Mouse (Mus musculus) liver, adult 2 months (tissue): ENCODE data around the gene Zfp760. TPM values are rescaled to one million over a fixed set of nuclear protein-coding genes. Genes with fewer than 3 reads are reported as not detected.
"Not testable (repeated sequence)": the region's sequence is repeated elsewhere in the genome, so short reads cannot be mapped to it uniquely, and the experiment has no call there.

ENCODE experiments used
- DNase-seq: peaks from one replicate; pipeline ENCODE4 v3.0.0-alpha.2; 2011; ENCODE audit warnings: low read depth, low spot score; ENCODE audit errors: extremely low read depth
- H3K27ac ChIP-seq: fragments of 200-500 bp; replicated peaks from 2 replicates; pipeline ENCODE4 v1.5.1; 2012; ENCODE audit warnings: low read depth, mild to moderate bottlenecking, control low read depth, inconsistent platforms, low read length; ENCODE audit not compliant: insufficient read depth
- H3K27me3 ChIP-seq: fragments of 200-500 bp; 2 replicates; pipeline ENCODE4 v1.6.1; 2012; ENCODE audit warnings: mild to moderate bottlenecking, moderate library complexity, low read length, inconsistent platforms; ENCODE audit not compliant: control insufficient read depth, insufficient read depth
- H3K36me3 ChIP-seq: fragments of 200-500 bp; 2 replicates; pipeline ENCODE4 v1.6.1; 2012; ENCODE audit warnings: low read length, inconsistent platforms; ENCODE audit not compliant: control insufficient read depth, insufficient read depth
- H3K4me1 ChIP-seq: fragments of 200-500 bp; 2 replicates; pipeline ENCODE4 v1.6.1; 2011; ENCODE audit warnings: low read length; ENCODE audit not compliant: control insufficient read depth, insufficient read depth
- H3K4me3 ChIP-seq: fragments of 200-500 bp; 2 replicates; pipeline ENCODE4 v1.5.1; 2011; ENCODE audit warnings: low read depth, mild to moderate bottlenecking, control low read depth, low read length, moderate library complexity; ENCODE audit not compliant: insufficient read depth
- H3K79me2 ChIP-seq: fragments of 200-500 bp; 2 replicates; pipeline ENCODE4 v1.6.1; 2012; ENCODE audit warnings: inconsistent platforms, mild to moderate bottlenecking, low read length, moderate library complexity; ENCODE audit not compliant: control insufficient read depth, insufficient read depth
- H3K9ac ChIP-seq: fragments of 200-500 bp; 2 replicates; pipeline ENCODE4 v1.6.1; 2012; ENCODE audit warnings: low read depth, mild to moderate bottlenecking, control low read depth, inconsistent platforms, low read length
- CTCF ChIP-seq: fragments of 200-500 bp; IDR thresholded peaks from 2 replicates; pipeline ENCODE4 v1.5.1; 2011; ENCODE audit warnings: low read depth, low read length, control low read depth
- POLR2A ChIP-seq: fragments of 200-500 bp; IDR thresholded peaks from 2 replicates; pipeline ENCODE4 v1.6.1; 2011; ENCODE audit warnings: low read length, control low read depth; ENCODE audit not compliant: insufficient read depth; ENCODE audit errors: extremely low read depth
- WGBS: fragments of 180-500 bp; shearing (Covaris S2); methylation state at CpG from one replicate; pipeline ENCODE4 v1.1.7; 2018; 5-methylcytosine and 5-hydroxymethylcytosine counted together
- polyA plus RNA-seq: library from polyadenylated mRNA; depleted of rRNA; stranded (reverse); fragments of >200 nt; gene quantifications from 2 replicates; pipeline ENCODE4 v1.2.3, GENCODE M21; 2012; rRNA removed
- total RNA-seq: library from RNA; depleted of rRNA; stranded (reverse); fragments of >200 nt; gene quantifications from 2 replicates; pipeline ENCODE4 v1.2.3, GENCODE M21; 2014; rRNA removed

Gene Zfp760
- total RNA-seq: 3.6 and 4.8 TPM in 2 replicates
- 0.31 and 0.40 TPM in 2 replicates for polyA plus RNA-seq

DNA sequence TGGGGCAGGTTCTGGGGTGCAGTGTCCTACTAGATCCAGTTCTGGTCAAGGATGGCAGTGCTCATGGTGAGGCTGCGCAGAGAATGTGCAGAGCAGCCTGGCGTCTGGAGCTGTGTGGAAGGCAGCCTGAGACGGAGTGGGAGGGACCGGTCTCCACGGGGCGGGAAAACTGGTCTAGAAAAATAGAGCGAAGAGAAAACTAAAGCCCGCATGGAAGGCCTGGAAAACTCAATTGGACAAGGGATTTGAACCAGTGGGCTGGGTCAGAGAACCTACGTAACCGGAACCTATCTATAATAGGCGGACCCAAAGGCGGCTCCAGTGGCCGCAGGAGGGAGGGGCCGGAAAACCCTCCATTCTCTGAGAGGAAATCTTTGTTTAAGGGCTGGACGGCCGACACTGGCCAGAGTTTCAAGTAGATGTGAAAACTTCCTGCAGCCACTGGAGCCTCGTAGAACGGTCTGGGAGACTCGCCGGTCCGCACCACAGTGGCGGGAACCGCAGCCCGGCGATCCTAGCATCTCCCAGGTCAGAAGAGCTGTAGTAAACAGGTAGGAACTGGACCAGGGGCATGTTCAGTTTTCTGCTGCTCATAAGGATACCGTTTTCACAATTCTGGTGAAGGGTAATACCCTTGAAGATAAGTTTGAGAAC lies at the start of gene Zfp760:
Gene Zfp760 (plus strand): TSS at position 399 of the 654 bp plus-strand sequence.
- peak within 1 kb of the TSS; percentile 77 for H3K4me3 ChIP-seq
- H3K27me3 ChIP-seq: no peaks in the 10 kb centered on the region
- peaks cover 4% of the 10 kb centered on the region; the same call in 1 of the 2 replicates for H3K4me1 ChIP-seq
- no peaks in the 10 kb centered on the region; the same call in 1 of the 2 replicates for H3K79me2 ChIP-seq
- H3K9ac ChIP-seq: peak within 1 kb of the TSS; percentile 79
- peak; percentile 93 for DNase-seq
- H3K27ac ChIP-seq: peak within 1 kb of the TSS; percentile 74
- 15% methylated on average over 26 of the region's 26 CpGs for WGBS
- peak; percentile 50; the same call in 1 of the 2 replicates for TF ChIP-seq POLR2A
- no peak for TF ChIP-seq CTCF
- H3K36me3 ChIP-seq: peaks cover 8% of the 10 kb centered on the region

DNA sequence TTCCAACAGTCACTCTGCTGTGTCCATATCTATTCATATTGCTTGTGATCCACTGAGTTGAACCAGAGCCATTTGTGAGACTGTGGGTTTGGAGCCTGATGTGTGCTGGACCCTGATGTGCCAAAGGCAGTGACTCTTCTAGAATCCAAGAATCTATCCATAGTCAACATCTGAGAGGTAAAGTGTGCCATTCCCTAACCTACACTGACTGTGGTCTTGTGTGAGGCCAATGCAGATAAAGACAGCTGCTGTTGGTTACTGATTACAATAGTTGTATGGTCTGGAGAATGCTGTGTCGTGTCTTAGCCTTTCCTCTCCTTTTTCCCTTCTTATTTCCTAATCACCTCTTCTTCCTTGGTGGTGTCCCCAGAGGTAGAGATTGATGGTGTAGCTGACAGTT lies 28.7 kb upstream of the Zfp760 start:
- not testable (repeated sequence) for DNase-seq, H3K36me3 ChIP-seq, H3K4me1 ChIP-seq, H3K79me2 ChIP-seq, H3K4me3 ChIP-seq, H3K27ac ChIP-seq, H3K27me3 ChIP-seq, H3K9ac ChIP-seq
- 41% methylated on average over 1 of the region's 1 CpGs for WGBS

DNA sequence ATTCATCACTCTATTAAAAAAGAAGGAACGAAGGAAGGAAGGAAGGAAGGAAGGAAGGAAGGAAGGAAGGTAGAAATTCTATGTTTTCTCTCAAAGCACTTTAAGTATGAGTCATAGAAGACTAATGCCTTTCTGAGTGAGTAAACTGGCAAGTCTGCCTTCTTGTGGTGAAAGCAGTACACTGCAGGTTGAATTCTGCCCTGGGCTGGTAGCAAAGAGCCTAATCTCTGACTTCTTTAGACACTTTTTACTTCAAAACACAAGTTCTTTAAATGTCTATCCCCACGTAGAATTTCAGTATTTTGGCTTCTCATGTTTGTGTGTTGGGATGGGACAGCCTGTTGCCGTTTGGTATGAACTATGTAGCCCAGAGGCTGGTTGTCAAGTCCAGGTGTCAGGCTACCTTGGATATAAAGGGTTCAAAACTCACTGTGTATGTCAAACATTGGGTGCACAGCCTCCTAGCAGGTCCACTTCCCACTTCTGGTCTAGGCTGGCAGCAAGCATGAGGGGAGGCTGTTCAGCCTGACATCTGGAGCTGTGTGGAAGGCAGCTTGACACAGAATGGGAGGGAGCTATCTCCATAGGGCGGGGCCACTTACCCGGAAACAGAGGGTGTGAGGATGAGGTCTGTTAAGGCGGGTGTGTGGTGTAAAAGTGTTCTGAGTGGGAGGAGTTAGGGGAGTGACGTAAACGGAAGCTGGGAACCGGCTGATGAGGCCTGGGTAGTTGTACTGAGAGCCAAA lies 28.1 kb upstream of the Zfp760 start:
- 4% methylated on average over 9 of the region's 9 CpGs for whole genome bisulfite sequencing
- Histone ChIP-seq H3K27me3 (no peaks in the 10 kb centered on the region), H3K79me2 (no peaks in the 10 kb centered on the region), H3K4me3 (peak overlapping the region; percentile 47), H3K9ac (peak overlapping the region; percentile 44), H3K4me1 (peaks cover 2% of the 10 kb centered on the region; the same call in 1 of the 2 replicates), H3K36me3 (peaks cover under 1% of the 10 kb centered on the region; the same call in 1 of the 2 replicates), H3K27ac (peak overlapping the region; percentile 77)
- peak; percentile 98 for DNase-seq
- 0 out of 2 replicates have a peak, but pooled peaks have one; percentile 24 for TF ChIP-seq POLR2A
- peak; percentile 44 for TF ChIP-seq CTCF

DNA sequence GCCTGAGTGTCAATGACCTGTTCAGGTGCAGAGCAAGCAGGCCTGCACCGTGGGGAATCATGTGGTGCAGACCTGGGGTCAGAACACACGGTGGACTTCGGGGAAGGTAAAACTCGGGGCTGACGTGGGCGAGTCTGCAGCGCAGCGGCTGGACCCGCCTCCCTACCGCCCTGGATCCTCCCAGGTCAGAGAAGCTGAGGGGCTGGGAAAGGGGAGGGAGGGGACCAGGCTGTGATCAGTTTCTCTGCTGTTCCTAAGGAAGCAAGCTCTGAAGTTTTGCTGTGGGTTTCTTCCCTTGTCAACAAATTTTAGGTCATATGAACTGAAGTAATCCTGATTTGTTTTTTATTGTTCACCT lies 27.5 kb upstream of the Zfp760 start:
- H3K4me3 ChIP-seq: peak overlapping the region; percentile 47
- not testable (repeated sequence) for H3K4me1 ChIP-seq, DNase-seq, H3K79me2 ChIP-seq, H3K36me3 ChIP-seq, H3K27me3 ChIP-seq
- WGBS: 0% methylated on average over 10 of the region's 10 CpGs
- H3K9ac ChIP-seq: peak overlapping the region; percentile 6; the same call in 1 of the 2 replicates
- peak overlapping the region; percentile 8; the same call in 1 of the 2 replicates for H3K27ac ChIP-seq

- no peak within 1 kb of the TSS for H3K27ac ChIP-seq
- H3K36me3 ChIP-seq: peaks cover 32% of the 10 kb centered on the region
- H3K27me3 ChIP-seq: no peaks in the 10 kb centered on the region
- H3K79me2 ChIP-seq: no peaks in the 10 kb centered on the region
- no peak within 1 kb of the TSS for H3K9ac ChIP-seq
- TF ChIP-seq CTCF: no peak
- TF ChIP-seq POLR2A: no peak
- WGBS: 95% methylated on average over 3 of the region's 3 CpGs
- H3K4me1 ChIP-seq: no peaks in the 10 kb centered on the region
- no peak within 1 kb of the TSS for H3K4me3 ChIP-seq
- no peak for DNase-seq
Measured at GRCm38 (mm10) chr17:21691560-21691959, 16.0 kb upstream of the Zfp760 start, which contains the start of gene Gm10226. Gene Gm10226 (plus strand): TSS chr17:21691860.

GRCm38 (mm10) chr17:21693342-21693741 lies 14.2 kb upstream of the Zfp760 start:
- Histone ChIP-seq H3K36me3 (peaks cover 26% of the 10 kb centered on the region), H3K9ac (no peak overlapping the region), H3K27me3 (no peaks in the 10 kb centered on the region), H3K4me1 (no peaks in the 10 kb centered on the region), H3K79me2 (no peaks in the 10 kb centered on the region), H3K4me3 (no peak overlapping the region), H3K27ac (no peak overlapping the region)
- 77% methylated on average over 3 of the region's 3 CpGs for WGBS
- no peak for DNase-seq
- no peak for TF ChIP-seq CTCF
- TF ChIP-seq POLR2A: no peak
